Mouse (Mus musculus) cerebellum, adult 11 months (tissue): ENCODE data around the gene Serpina11.

ENCODE experiments used
- DNase-seq: peaks from one replicate; pipeline ENCODE4 v3.0.0; 2022

Serpina11 gene

DNA sequence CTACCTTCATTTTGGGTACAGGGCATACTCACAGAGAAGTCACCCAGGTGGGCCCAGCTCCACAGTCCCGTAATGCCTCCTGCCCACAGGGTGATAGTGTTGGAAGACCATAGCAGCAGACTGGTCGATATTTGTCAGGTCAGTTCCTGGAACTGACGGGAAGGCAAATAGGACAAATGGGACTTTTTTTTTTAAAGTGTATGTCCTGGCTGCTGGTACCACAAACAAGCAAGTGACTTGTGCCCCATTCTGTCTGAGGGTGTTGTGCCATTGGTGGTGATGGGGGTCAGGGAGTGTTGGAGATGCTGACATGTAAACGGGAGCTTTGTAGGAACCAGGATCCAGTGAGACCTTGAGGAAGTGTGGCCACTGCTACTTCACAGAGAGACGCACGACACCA is at the start of gene Serpina11:
Serpina11 (minus strand) TSS at position 101 of the 400 bp plus-strand sequence.
- DNase-seq = no peak

DNA sequence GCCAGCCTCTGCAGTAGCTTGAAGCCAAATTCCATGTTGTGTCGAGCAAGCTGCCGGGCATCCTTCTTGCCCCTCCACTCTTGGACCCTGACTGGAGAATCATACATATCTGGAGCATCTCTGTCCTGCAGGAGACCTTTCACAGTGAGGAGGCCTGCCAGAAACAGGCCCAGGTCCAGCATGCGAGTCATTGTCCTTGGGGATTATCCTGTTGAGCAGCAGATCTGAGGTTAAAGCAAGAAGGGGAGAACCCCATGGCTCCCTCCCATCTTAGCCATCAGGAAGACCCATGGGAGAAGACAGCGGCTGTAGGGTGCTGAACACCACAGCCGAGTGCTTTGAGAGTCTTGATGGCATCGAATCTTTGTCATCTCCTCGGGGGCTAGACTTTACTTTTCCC is 48.4 kb upstream of the Serpina11 start:
- DNase-seq = no peak

DNA sequence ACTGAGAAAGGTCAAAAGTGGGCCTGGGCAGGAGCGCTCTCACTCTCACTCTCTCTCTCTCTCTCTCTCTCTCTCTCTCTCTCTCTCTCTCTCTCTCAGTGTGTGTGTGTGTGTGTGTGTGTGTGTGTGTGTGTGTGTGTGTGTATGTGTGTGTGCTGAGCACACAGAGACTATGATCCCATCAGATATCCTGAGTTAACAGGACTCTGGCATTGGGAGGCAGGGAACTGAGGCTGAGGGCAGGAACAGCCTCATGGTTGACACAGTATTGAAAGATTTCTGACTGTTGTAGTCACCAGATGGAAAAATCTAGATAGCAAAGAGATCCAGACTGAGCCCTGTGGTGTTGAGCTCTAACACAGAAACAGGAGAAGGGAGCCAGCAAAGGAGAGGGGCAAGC is 44.0 kb upstream of the Serpina11 start:
- no peak for DNase-seq

DNA sequence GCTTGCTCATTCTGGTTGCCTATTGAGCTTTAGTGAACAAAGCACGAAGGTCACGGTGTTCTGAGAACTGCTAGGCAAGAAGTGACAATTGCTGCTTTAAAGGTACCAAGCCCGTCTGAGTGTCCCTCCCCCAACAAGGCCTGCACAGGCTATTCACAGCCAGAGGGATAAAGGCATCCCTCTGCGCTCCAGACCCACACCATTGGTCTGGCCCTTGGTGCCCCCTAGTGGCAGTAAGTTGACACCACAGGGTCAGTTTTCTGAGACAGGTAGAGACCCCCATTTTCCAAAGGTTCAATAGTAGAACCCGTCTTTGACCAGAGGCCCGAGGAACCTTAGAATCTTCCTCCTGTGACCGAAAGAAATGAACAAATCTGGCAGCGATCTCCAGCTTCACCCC is 40.2 kb upstream of the Serpina11 start:
- no peak for DNase-seq

DNA sequence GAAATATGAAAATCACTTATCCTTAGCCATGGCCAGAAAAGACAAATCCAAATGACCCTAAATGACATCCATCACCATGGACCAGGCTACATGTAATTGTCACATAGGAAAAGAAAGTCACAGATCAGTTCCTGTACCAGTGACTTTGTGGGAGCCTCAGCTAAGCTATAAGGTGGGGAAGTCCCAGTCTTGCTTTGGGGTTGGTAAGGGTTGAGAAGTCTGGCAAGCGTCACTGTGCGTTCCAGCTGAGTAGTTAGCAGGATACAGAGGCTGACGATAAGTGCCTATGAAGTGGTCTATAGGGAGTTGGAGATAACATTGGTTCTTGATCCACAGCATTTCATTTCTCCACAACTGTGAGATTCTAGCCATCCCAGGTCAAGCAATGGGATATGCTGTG is 25.5 kb upstream of the Serpina11 start:
- DNase-seq = no peak

DNA sequence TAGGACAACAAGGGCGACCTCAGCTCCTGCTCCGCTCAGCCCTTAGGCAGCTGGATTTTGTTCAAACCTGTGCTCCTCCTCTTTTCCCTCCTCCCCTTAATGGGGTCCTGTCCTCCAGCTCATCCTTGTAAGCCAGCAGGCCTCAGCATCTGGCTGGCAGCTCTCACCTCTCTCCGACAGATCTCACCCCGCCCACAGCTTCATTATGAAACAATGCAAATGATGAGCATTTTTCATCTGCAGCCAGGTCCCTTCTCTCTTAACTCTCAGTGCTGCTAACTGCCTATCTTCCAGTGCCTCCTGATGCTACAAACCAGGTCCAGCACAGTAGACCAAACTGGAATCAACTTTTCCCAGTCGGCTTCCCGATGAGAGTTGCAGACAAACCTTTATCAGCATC is 23.9 kb upstream of the Serpina11 start, which contains the start of gene Serpina9:
Serpina9 (minus strand) TSS at position 136 of the 400 bp plus-strand sequence.
- DNase-seq = no peak

DNA sequence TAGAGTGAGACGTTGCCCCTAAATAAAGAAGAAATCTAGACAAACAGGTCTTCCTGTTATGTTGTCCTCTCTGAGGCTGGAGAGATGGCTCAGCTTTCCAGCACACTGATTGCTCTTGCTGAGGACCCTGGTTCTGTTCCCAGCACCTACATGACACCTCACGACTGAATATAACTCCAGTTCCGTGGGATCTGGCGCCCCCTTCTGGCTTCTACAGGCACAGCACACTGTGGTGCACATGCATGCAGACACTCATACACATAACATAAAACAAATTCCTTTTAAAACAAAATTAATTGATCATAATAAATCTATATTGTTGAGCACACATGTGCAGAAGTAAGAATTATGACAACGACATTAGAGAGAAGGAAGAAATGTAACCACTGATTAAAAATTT is 14.9 kb upstream of the Serpina11 start:
- DNase-seq = no peak

DNA sequence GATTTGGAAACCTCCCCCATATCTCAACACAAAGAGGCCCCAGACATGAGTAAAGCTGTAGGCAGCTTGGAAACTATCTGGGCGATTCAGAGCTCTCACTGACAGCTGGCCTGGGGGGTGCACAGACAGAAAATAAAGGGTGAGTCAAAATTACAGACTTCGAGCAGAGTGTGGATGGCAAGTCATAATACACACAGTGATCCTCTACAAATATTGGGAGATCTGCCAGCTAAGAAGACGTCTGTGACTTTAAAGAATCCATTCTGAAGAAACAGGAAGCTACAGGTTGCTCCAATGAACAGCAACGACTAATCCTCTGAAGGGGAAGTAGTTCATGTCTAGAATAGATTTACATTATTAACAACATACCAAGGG is 13.5 kb upstream of the Serpina11 start:
- no peak for DNase-seq

DNA sequence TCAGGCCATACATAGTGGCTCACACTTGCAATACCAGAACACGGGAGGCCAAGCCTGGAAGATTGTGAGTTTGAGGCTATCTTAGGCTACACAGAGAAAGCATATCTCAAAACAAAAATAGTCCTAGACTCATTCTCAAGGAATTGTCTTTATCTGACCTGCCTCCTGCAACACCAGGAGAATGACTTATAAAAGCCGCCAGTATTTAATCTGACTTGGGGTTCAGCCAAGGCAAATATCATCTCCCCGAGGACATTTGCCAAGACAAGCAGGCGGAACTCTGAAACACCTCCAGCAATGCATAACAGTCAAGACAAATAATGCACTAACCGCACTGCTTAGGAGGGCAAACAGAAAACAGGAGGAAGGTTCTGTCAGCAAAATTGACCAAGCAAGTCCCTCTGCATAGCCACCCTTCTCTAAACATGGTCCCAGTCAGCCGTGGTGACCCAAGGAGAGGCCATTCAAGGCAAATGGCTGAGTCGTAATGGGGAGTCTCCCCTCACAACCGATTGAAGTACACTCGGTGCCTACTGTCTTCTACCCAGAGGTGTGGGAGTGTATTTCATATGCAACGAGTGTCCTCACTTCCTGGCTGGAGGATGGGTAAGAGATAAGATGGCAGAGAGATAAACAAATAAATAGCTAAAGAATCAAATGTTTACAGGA is 12.9 kb upstream of the Serpina11 start:
- no peak for DNase-seq

DNA sequence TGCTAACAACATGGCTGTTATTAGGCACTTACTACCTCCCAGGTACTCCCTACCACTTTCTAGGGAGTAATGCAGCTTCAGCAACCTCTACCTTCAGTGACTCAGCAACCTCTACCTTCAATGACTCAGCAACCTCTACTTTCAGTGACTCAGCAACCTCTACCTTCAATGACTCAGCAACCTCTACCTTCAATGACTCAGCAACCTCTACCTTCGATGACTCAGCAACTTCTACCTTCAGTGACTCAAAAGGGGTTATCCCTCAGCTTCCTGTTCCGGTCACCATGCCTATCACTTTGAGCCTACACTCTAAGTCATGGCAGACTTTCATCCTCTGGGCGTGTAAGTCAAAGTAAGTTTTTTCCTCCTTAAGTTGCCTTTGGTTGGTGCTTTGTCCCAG is 10.8 kb upstream of the Serpina11 start:
- no peak for DNase-seq

DNA sequence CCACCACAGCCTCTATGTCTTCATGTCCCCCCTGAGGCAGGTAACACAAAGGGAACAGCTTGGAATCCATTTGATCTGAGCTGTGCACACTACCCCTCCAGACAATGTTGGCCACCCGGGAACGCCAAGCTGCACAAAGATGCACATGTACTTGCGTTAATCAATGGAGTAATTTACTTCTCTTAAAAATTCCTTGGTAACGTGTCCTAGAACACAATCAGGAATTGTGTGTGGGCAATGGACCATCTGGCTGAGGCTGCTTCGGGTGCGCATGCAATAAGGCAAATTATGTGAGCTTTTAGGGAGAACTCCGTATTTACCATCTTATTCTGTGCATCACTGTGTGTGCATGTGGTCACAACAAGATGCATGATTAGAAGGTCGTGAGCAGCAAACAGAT is 9.9 kb upstream of the Serpina11 start:
- DNase-seq = no peak

DNA sequence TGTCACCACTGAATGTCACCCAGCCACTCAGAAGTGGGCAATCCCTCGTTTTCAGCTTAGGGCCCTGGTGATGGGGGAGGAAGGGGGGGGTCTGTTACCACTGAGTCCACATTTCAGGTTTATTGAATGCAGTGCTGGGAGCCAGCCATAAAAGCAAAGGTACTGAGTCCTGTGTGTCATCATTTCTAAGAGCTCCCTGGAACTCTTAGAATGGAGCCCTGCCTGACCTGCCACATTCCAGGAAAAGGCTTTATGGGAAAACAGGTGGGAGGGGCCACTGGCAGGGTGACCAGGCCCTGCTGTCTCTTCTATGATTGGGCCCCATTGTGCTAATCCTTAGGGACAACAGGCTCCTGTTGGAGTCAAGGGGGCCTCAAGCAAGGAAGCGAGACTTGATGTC is 6.8 kb upstream of the Serpina11 start:
- DNase-seq = no peak

DNA sequence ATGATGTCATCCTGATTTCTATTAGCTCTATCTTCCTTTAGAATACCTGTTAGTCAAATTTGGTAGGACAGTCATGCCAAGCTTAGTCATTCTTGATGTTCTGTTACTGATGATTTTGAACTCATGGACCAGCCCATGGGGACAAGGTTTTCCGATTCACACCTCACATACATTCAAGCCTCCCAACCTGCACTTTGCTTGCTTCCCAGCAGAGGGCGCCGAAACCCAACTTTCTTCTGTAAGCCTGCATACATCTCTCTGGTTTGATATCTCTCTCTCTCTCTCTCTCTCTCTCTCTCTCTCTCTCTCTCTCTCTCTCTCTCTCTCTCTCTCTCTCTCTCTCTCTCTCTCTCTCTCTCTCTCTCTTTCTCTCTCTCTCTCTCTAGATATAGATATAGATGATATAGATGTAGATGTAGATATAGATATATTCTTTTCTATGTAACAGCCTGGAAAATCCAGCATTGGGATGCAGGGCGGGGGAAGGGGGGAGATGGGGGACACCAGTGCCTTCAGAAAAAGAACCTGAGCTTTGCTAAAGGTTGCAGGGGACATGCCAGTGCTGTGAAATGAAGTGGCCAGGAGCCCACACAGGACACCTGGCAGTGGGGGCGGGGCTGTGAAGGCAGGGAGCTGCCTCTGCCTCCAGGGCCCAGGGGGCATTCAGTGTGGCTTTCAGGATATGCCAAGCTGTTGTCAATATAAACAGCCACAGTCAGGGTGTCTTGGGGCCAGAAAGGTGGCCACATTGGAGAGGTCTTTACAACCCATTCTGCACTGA is 5.7 kb upstream of the Serpina11 start:
- peak; percentile 57 for DNase-seq

DNA sequence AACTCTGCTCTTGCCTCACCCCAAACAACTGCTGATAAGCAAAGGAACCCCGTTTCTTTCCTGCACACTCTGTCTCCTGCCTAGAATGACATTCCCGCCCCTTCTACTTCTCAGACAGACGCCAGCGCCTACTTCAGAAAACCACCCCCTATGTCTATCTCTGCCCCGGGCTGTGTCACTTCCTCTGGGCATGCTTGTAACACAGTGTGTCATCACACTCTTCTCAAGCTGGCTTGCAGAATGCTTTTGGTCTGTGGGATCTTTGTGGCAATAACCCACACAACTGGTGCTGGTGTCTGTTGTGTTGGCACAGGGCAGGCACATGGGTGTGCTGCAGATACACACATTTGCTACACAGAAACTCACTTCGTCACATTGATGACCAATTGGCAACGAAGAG is 3.2 kb upstream of the Serpina11 start:
- DNase-seq = no peak

DNA sequence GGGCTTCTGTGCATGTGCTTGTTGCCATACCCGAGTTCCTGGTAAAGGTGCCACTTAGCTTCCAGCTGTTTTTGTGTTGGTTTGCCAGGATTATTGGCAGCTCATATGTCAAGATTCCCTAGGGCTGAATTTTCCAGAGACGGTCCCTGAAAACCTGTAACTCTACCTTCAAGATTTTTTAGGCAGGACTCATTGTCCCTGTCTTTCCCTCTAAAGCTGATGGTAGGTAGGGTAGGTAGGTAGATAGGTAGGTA is 316 bp downstream of the Serpina11 start:
- DNase-seq = no peak

DNA sequence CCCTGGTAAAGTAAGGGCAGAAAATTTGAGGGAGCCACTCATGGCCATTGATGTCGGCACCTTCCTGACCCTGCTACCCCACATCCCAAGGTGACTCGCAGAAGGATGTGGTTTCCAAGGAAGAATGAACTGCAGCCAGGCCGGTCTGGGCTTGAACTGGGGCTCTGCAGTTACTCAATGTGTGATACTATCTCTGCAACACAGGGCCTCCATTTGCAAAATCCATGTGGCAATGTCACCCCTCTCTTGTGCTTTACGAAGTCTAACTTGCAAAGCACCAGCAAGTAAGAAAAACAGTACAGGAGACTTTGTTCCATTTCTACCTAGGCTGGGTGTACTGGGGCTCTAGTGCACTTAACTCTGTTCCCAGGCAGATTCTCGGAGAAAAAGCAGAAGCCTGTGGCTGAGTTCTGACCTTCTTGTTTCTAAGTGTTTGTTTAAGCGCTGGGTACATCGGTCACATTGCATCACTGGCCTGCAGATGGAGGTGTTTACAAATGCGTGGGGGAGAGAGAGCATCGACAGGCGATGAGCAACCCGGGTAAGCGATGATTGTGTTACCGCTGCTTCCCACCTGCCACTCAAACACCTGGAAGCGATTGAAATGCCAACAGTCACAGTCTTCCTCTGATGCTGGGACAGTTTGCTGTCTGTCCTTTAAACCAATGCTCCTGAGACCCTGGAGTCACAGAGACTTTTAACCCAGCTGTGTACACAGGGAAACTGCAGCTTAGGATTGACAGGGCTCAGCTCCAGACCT is 823 bp downstream of the Serpina11 start:
- DNase-seq = no peak

DNA sequence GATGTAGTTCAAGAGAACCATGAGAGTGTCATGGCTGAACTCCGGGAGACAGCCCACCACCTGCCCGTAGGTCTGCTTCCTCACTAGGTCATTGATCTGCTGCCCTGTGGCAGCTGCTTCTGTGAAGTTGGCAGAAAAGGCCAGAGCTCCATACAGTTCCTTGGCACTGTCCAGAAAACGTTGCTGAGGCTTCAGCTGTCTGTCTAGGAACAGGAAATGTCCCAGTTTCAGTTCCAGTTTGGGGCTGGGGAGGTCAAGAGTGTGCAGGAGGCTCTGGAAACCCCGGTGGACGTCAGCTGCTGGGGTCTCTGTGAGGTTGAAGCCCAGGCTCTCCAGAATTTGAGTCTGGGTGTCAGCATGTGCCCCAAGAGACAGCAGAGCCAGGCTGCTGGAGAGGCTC is 3.9 kb downstream of the Serpina11 start:
- DNase-seq = no peak

DNA sequence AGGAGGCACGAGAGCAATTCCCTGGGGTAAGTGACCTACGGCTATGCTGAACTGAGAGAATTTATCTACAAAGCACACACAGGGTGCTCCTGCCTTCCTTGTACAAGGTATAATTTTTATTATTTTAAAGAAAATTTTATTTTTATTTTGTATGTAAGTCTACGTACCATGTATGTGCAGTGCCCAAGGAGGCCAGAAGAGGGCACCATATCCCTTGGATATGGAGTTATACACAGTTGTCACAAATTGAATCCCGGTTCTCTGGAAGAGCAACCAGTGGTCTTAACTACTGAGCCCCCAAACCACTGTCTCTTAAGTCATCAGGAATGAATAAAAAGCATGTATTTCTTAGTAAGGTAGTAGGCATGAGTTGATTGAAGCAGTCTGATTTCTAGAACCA is 4.8 kb downstream of the Serpina11 start:
- DNase-seq = no peak

DNA sequence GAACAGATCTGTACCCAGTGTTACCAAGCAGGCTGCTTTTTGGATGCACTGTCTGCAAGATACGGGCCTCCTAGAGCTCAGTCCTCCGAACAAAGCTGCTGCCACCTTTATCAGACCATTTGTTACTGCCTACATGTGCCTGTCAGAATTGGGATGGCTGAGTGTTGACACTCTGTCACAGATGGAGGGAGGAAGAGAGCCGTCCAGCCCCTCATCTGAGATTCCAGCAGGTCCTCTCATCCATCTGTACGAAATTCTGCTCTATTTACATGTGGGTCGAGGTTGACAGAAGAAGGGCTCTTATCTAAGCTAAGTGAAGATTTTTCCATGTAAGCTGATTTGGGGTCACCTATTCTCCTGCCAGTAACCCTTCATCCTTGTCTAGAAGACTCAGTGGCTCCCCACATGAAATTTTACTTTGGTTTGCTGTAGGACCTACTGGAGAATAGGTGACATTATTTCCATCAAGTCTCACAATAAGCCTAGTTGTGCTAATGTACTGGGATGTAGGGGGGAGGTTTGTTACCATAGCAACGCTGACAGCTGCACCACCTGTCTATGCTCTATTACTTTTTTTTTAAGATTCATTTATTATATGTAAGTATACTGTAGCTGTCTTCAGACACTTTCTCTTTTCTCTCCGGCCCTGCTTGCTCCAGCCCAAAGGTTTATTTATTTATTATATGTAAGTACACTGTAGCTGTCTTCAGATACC is 8.0 kb downstream of the Serpina11 start:
- no peak for DNase-seq

DNA sequence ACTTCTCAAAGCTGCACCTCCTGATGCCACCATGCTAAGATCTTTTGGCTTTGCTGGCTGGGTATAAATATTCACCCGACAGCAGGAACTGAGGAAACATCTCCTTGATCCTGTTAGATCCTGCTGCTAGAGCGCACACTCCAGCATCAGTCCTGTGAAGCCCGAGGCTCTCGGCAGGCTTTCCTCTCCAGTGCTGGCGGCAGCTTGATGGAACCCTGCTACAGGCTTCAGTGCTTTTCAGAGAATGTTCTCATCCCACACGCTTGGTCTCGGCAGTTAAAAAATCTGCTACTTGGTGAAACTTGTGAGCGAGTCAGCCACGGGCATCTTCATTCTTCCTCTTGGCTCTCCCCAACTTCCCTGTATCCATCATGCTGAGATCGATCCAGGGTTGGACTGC is 11.5 kb downstream of the Serpina11 start:
- DNase-seq = no peak

DNA sequence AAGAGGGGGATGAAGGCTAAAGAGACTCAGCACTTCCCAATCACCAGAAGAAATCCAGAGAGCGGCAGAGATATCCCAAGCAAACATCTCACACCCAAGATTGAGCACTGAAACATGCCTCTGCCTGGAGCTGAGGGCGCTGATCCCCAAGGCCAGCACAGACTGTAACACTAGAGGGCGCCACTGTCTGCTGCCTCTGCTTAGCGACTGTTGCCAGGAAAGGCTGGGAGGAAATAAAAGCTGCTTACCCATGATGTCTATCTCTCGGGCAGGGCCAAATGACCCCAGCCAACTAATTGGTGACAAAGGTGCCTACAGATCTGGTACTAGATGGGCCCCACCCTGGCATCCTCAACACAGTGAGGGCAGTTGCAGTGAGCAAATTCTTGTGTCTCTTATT is 11.9 kb downstream of the Serpina11 start:
- DNase-seq = no peak

DNA sequence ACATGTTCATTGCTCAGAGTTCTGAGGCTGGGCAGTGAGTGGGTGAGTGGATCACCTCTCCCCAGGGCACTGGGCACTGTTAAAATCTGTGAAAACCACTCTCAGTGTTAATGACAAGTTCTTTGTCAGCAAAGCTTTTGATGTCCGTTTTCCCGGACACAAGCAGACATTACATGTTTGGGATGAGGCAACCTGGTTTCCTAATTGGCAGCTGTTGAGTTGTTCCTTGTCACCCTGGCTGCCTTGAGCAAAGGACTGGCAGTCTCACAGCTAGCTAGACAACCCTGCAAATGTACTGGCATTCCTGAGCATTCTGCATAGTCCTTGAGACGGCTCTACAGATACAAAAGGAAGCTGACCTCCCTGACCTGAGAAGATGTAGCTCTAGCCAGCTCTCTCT is 12.7 kb downstream of the Serpina11 start:
- DNase-seq = no peak

DNA sequence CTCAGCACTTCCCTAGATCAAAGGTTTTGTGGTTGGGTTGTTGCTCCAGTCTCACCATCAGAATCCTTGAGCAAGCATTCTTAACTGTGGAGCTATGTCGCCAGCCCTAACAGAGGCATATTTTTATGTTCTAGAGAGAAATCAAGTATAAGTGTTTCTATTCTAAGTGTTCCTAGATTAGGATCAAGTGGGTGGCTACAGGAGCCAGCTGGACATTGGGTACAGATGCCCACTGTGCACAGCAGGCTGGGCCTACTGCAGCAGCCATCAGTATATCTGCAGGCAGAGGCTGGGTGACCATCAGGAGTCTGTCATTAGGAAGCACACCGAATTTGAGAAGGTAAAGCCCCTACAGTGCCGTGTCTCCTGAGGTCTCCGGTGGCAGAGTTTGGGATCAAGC is 18.7 kb downstream of the Serpina11 start:
- DNase-seq = no peak
